Mouse (Mus musculus) left cerebral cortex, adult 2 months (tissue): ENCODE measurements at regions not wholly inside any gene's neighbourhood (a gene's known extent, or its start where the extent isn't known, plus 50 kb on each side); places are given as distances from the start of the nearest gene placed in this dataset.

Experiments used
- DNase-seq, 2 experiments: peaks; one replicate each; pipeline ENCODE4 v3.0.0; 2021 to 2022; ENCODE audit warnings: low spot score in 2 of 2, mixed read lengths in 1 of 2; ENCODE audit errors: extremely low spot score in 1 of 2
- H3K27ac ChIP-seq: fragments of 200-600 bp; 2 replicates; pipeline ENCODE4 v1.8.1; 2022
- H3K4me3 ChIP-seq: fragments of 200-600 bp; 2 replicates; pipeline ENCODE4 v1.8.1; 2022
- CTCF ChIP-seq: fragments of 200-600 bp; IDR thresholded peaks from 2 replicates; pipeline ENCODE4 v1.8.1; 2022; ENCODE audit warnings: antibody characterized with exemption, mild to moderate bottlenecking, moderate library complexity
- intact Hi-C: fragments of 180-260 bp; cut with DNase I; formaldehyde crosslinking; loops from one replicate; pipeline ENCODE4 v1.15.1; 2025

- Histone ChIP-seq H3K27ac (no peak overlapping the region), H3K4me3 (no peak overlapping the region)
- no peak for DNase-seq
- intact Hi-C loops, result no loop called here
- TF ChIP-seq CTCF, result no peak
Observed at GRCm38 (mm10) chr9:89858005-89858404, 51.7 kb upstream of the Rasgrf1 start.

- Histone ChIP-seq H3K4me3 (no peak overlapping the region), H3K27ac (no peak overlapping the region)
- intact Hi-C loops, result loop anchor here (1.0 kb wide), 1 partner anchor 8 kb away; no protein-coding TSS in a partner anchor
- TF ChIP-seq CTCF, result no peak
- DNase-seq, result peak; percentile 33 to 45
Observed at GRCm38 (mm10) chr9:89850491-89851282, 59.0 kb upstream of the Rasgrf1 start.

DNA sequence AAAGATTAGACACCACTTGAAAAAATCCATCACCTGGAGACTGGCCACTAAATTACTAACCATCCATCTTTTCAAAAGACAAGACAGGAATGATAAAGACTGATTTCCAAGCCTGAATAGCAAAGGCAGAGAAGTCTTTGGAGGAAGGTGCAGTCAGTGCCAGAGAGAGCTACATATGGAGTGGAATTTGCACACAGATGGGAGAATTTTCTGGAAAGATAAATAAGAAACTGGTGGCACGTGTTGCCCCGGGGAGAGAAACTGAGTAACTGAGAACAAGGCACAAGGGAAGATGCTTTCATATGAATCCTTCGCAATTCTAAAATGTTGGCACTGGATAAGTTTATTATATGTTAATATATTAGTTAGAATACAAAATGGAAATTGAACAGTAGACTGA is 59.8 kb upstream of the Rasgrf1 start:
- DNase-seq, result no peak
- no peak for TF ChIP-seq CTCF
- Histone ChIP-seq H3K4me3 (no peak overlapping the region), H3K27ac (no peak overlapping the region)
- intact Hi-C loops, result loop anchor here (1.0 kb wide), 1 partner anchor 8 kb away; no protein-coding TSS in a partner anchor

GRCm38 (mm10) chr9:89848571-89848970 is 61.1 kb upstream of the Rasgrf1 start:
- Histone ChIP-seq H3K27ac (no peak overlapping the region), H3K4me3 (no peak overlapping the region)
- intact Hi-C loops, result no loop called here
- no peak for TF ChIP-seq CTCF
- DNase-seq, result no peak

GRCm38 (mm10) chr9:89846973-89847372 is 62.7 kb upstream of the Rasgrf1 start:
- H3K4me3 ChIP-seq, result no peak overlapping the region

DNA sequence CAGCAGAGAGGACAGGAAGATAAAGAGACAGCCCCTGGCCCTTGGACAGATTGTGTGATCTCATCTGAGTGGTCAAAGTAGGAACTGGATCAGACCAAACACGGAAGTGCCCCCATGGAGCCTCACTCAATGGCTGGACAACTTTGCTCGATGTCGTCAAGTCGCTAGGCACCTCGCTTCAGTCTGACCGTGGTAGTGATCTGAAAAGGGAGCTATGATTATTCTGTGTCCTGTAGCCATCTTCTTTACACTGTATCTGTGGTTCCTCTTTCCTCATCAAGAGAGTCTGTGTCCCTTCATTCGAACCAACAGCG is 67.0 kb upstream of the Rasgrf1 start:
- DNase-seq, result no peak
- TF ChIP-seq CTCF, result no peak
- intact Hi-C loops, result loop anchor here (1.0 to 5.0 kb wide), 4 partner anchors 8 to 86 kb away; partner anchors contain the start of gene Rasgrf1
- Histone ChIP-seq H3K27ac (peak overlapping the region; percentile 70), H3K4me3 (no peak overlapping the region)

More at GRCm38 (mm10) chr9:89846973-89847372, 62.7 kb upstream of the Rasgrf1 start:
- no peak overlapping the region for H3K27ac ChIP-seq
- no peak for TF ChIP-seq CTCF
- intact Hi-C loops, result no loop called here
- DNase-seq, result no peak

DNA sequence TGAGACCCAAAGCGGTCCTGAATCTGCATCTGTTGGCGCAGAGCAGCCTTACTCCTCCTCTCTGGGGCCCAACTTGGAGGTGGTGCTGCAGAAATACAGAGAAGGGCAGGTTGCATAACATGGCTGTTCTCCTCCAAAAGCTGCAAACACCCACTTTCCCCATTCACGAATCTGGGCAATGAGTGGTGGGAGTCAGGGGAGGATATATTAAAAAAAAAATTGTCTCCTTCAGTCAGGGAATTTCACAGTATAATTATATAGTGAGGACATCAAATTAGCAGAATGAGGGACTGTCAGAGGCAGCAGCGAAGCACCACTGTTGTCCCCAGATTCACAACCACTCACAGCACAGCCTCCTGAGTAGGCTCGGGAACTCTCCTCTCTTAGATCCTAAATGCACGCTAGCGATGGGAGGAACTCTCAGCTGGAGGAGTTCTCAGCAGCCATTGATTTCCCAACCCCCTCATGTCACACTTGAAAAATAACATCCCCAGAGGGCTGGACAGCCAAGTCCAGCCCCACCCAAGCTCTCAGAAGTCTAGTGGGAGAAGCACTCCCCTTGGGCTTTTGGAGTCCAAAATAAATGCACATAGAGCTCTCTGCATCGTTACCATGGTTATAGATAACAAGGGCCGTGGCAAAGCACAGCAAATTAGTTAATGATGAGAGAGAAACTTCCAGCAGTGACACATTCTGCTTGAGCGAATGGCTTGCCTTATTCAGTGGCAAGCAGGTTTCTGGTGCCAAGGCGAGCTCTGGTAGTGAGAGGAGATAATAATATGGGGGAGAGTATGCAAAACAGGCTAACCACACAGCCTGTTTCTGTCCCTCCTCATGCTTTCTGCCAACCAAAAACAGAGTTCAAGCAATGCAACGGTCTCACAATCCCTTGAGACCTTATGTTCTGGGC is 67.6 kb upstream of the Rasgrf1 start:
- intact Hi-C loops, result loop anchor here (1.0 to 5.0 kb wide), 4 partner anchors 8 to 85 kb away; partner anchors contain the start of gene Rasgrf1
- peak; percentile 42 to 48 for DNase-seq
- H3K27ac ChIP-seq, result peak overlapping the region; percentile 70
- no peak overlapping the region for H3K4me3 ChIP-seq
- TF ChIP-seq CTCF, result no peak

- H3K4me3 ChIP-seq, result no peak overlapping the region
- no peak for TF ChIP-seq CTCF
- no peak overlapping the region for H3K27ac ChIP-seq
- no peak for DNase-seq
- intact Hi-C loops, result loop anchor here (5.0 kb wide), 1 partner anchor 46 kb away; no protein-coding TSS in a partner anchor
Observed at GRCm38 (mm10) chr9:89841371-89841770, 68.3 kb upstream of the Rasgrf1 start.

DNA sequence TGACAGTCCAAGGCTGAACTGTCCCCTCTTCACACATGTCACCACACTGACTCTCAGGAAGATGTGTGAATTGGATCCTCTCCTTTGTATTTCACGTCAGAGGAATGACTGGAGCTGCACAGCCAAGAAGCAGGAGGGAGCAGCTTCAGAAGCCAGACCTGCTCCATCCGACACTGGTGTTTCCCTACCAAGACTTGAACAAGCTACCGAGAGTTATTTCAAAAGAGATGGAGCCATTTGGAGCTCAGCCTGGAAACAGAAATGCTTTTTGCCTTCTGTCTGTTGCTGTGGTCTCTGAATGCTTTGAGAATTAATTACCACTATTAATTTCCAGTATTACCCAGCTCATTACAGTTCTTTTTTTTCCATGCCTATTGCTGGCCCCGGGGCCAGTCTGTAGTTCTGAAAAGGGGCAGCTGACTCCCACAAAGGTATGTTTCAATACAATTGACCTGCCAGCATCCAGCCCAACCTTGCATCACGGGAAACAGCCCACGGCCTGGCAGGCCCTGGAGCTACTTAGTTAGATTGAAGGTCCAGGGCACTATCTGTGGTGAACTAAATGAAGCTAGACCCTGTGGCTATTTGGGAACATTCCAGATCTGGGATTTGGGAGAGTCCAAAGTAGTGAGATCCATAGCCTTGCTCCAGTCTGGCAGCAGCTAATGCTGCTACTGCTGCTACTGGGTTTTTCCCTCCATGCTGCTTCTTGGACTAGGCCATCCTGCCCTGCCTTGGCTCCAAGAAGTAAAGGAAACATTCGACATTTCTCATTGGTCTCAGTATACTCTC is 73.1 kb upstream of the Rasgrf1 start:
- DNase-seq, result no peak

DNA sequence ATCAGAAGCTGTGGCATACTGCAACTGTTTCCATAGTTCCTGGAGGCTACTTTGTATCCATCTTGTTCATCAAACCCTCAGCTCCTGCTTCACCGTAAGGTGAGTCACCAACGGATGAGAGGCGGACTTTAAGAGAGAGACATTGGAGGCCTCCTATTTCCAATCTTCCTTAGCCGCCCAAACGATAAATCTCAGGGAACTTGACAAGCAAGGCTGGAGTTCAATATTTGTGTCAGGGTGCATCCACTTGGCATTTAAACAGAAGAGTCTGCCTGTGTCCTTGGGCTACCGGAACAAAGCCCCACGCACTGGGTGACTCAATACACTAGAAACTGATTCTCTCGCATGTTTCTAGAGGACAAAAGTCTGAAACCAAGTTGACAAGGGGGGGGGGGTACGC is 76.1 kb upstream of the Rasgrf1 start:
- H3K27ac ChIP-seq, result no peak overlapping the region
- no peak overlapping the region for H3K4me3 ChIP-seq
- DNase-seq, result no peak
- intact Hi-C loops, result no loop called here
- no peak for TF ChIP-seq CTCF

More for the DNA sequence above, 73.1 kb upstream of the Rasgrf1 start:
- no peak for TF ChIP-seq CTCF
- intact Hi-C loops, result no loop called here
- Histone ChIP-seq H3K27ac (no peak overlapping the region), H3K4me3 (no peak overlapping the region)

- Histone ChIP-seq H3K4me3 (no peak overlapping the region), H3K27ac (no peak overlapping the region)
- DNase-seq, result no peak
- intact Hi-C loops, result no loop called here
- TF ChIP-seq CTCF, result no peak
Observed at GRCm38 (mm10) chr9:89831855-89832254, 77.9 kb upstream of the Rasgrf1 start.

DNA sequence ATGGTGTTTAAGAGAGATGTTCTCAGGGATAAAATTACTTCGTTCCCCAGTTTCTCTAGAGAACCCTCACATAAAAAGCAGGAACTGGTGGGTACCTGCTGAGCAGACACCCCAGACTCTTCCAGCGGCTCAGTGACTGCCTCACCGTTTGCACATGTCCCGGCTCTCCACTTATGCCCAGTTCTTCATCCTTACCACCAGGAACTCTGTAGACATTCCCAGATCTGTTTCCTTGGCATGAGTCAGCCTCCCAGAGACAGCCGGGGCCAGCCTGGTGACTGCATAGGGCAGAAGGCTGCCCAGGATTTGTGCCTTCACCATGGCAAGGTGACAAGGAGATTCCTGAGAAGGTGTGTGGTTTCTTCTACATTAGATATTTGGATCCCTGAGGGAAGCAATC is 81.6 kb upstream of the Rasgrf1 start:
- intact Hi-C loops, result loop anchor here (5.0 kb wide), 1 partner anchor 249 kb away; no protein-coding TSS in a partner anchor
- H3K4me3 ChIP-seq, result no peak overlapping the region
- DNase-seq, result no peak
- no peak for TF ChIP-seq CTCF
- H3K27ac ChIP-seq, result no peak overlapping the region
